Mouse (Mus musculus): Measurements from ENCODE around the gene Sema6d.

Sema6d gene

GRCm38 (mm10) chr2:124465004-124465946 lies 375.5 kb downstream of the Sema6d start:
- no peak for DNase-seq (ENCODE audit: inconsistent age in 2 of 2, low spot score in 1 of 2)

- DNase-seq (ENCODE audit: inconsistent age in 2 of 2, low spot score in 1 of 2) = no peak
Measured at GRCm38 (mm10) chr2:124467429-124467828, 377.7 kb downstream of the Sema6d start.

- no peak for DNase-seq (ENCODE audit: inconsistent age in 2 of 2, low spot score in 1 of 2)
Measured at GRCm38 (mm10) chr2:124470346-124471042, 380.7 kb downstream of the Sema6d start.

GRCm38 (mm10) chr2:124472674-124473507 lies 383.1 kb downstream of the Sema6d start:
- no peak for DNase-seq (ENCODE audit: inconsistent age in 2 of 2, low spot score in 1 of 2)

- DNase-seq (ENCODE audit: inconsistent age in 2 of 2, low spot score in 1 of 2) = no peak
Measured at GRCm38 (mm10) chr2:124477904-124478303, 388.1 kb downstream of the Sema6d start.

- peak in 1 of 2 experiments; percentile 38 for DNase-seq (ENCODE audit: inconsistent age in 2 of 2, low spot score in 1 of 2)
Measured at GRCm38 (mm10) chr2:124478526-124478925, 388.8 kb downstream of the Sema6d start.

GRCm38 (mm10) chr2:124485761-124486160 lies 396.0 kb downstream of the Sema6d start:
- DNase-seq (ENCODE audit: inconsistent age in 2 of 2, low spot score in 1 of 2) = peak; percentile 35 to 75

- DNase-seq (ENCODE audit: inconsistent age in 2 of 2, low spot score in 1 of 2) = no peak
Measured at GRCm38 (mm10) chr2:124490010-124490801, 400.4 kb downstream of the Sema6d start.

GRCm38 (mm10) chr2:124495751-124496150 lies 406.0 kb downstream of the Sema6d start:
- no peak for DNase-seq (ENCODE audit: inconsistent age in 2 of 2, low spot score in 1 of 2)

- no peak for DNase-seq (ENCODE audit: inconsistent age in 2 of 2, low spot score in 1 of 2)
Measured at GRCm38 (mm10) chr2:124499670-124500069, 409.9 kb downstream of the Sema6d start.

- DNase-seq (ENCODE audit: inconsistent age in 2 of 2, low spot score in 1 of 2) = no peak
Measured at GRCm38 (mm10) chr2:124505784-124506489, 416.2 kb downstream of the Sema6d start.

GRCm38 (mm10) chr2:124507804-124508203 lies 418.0 kb downstream of the Sema6d start:
- DNase-seq (ENCODE audit: inconsistent age in 2 of 2, low spot score in 1 of 2) = no peak

GRCm38 (mm10) chr2:124509479-124509878 lies 419.7 kb downstream of the Sema6d start:
- DNase-seq (ENCODE audit: inconsistent age in 2 of 2, low spot score in 1 of 2) = peak; percentile 10 to 33

GRCm38 (mm10) chr2:124511826-124512225 lies 422.1 kb downstream of the Sema6d start:
- DNase-seq (ENCODE audit: inconsistent age in 2 of 2, low spot score in 1 of 2) = no peak

GRCm38 (mm10) chr2:124522426-124522825 lies 432.7 kb downstream of the Sema6d start:
- no peak for DNase-seq (ENCODE audit: inconsistent age in 2 of 2, low spot score in 1 of 2)

- no peak for DNase-seq (ENCODE audit: inconsistent age in 2 of 2, low spot score in 1 of 2)
Measured at GRCm38 (mm10) chr2:124523667-124524066, 433.9 kb downstream of the Sema6d start.

- DNase-seq (ENCODE audit: inconsistent age in 2 of 2, low spot score in 1 of 2) = no peak
Measured at GRCm38 (mm10) chr2:124524167-124524566, 434.4 kb downstream of the Sema6d start.

GRCm38 (mm10) chr2:124527641-124528040 lies 437.9 kb downstream of the Sema6d start:
- no peak for DNase-seq (ENCODE audit: inconsistent age in 2 of 2, low spot score in 1 of 2)

- DNase-seq (ENCODE audit: inconsistent age in 2 of 2, low spot score in 1 of 2) = no peak
Measured at GRCm38 (mm10) chr2:124530441-124530840, 440.7 kb downstream of the Sema6d start.

GRCm38 (mm10) chr2:124531062-124531461 lies 441.3 kb downstream of the Sema6d start:
- no peak for DNase-seq (ENCODE audit: inconsistent age in 2 of 2, low spot score in 1 of 2)
